Mouse (Mus musculus): Measurements from ENCODE around the gene H2al1n. TPM values are rescaled to one million over a fixed set of nuclear protein-coding genes. Genes with fewer than 3 reads are reported as not detected.

The H2al1n gene
- polyA plus RNA-seq (2015; fragmentation: Nextera tagmentation; extraction: Ambion mirVana): not detected in 2 replicates

DNA sequence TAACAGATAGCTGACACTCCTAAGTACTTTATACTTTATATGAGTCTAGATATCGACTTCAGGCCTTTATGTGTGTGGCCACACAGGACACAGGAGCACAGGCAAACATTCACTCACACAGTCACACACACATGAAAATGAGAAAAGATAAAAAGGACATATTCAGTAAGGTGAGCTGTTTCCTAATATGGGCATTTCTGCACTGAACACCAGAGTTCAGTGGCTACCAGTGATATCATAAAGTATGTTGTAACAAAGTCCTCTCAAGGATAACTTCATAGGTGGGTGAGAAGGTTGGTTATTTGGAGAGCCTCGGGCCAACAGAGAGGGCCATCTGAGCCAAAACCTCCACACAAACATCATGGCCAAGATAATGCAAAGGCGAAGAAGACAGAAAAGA is at the start of gene H2al1n:
Gene H2al1n, plus strand, starts transcription at position 301 of the 400 bp plus-strand sequence.

